Mouse (Mus musculus) left cerebral cortex, postnatal 36 days (tissue): ENCODE measurements around the gene Lck. TPM values are rescaled to one million over a fixed set of nuclear protein-coding genes. Genes with fewer than 3 reads are reported as not detected.
A peak's percentile ranks its signal among the peaks of the same experiment; 100 is the strongest.

Experiments
- DNase-seq, 2 experiments: peaks; one replicate each; pipeline ENCODE4 v3.0.0; 2021 to 2022; ENCODE audit warnings: low spot score in 2 of 2, mixed read lengths in 1 of 2
- intact Hi-C: fragments of 180-260 bp; cut with DNase I; formaldehyde crosslinking; loops from one replicate; pipeline ENCODE4 v1.15.1; 2025
- total RNA-seq, 2 experiments: library from RNA; stranded (reverse); gene quantifications; 2 replicates each; pipeline ENCODE4 v1.2.3; 2021

Gene Lck
- total RNA-seq, 2 experiments from 2014 or later: 2.1 to 2.6 TPM

DNA sequence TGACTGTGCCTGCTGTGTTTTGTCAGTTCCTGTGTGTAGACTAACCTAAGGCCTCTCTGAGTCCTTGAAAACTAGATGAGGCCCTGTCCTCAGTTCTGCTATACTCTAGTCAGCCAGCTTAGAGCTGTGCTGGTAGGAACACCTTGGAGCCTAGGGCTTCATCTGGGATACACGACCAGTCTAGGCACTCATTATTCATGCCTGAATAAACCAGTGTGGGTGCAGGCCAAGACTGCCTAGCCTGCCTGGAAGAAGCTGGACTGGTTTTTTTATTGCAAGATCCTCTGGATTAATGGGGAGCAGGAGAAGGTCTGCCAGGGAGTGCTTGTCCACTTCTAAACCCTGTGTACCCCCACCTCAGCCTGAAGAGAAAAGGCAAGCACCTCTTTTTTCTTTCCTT, 13.5 kb upstream of the Lck start:
- DNase-seq: no peak
- intact Hi-C loops: loop anchor here (5.0 kb wide), 1 partner anchor 35 kb away; no protein-coding TSS in a partner anchor

DNA sequence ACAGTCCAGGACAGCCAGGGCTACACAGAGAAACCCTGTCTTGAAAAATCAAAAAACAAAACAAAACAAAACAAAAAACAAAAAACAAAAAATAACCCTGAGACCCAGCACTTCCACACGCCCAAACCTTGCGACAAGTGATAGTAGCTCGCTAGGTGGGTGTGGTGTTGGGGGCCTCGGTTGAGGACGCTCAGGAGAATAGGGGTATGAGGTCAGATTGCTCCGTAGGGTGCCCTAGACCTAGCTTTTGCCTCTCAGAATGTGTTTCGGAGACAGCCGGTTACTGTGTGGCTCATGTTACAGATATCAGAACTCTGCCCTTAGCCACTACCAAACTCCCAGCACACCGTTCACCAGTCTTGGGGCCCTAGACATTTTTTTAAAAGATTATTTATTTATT, 12.3 kb upstream of the Lck start:
- DNase-seq: no peak
- intact Hi-C loops: loop anchor here (5.0 kb wide), 1 partner anchor 33 kb away; no protein-coding TSS in a partner anchor

- DNase-seq: peak; percentile 76 to 77
- intact Hi-C loops: loop anchor here (5.0 kb wide), 1 partner anchor 33 kb away; no protein-coding TSS in a partner anchor
These were observed 11.6 kb upstream of the Lck start for GRCm38 (mm10) chr4:129584884-129585608.

DNA sequence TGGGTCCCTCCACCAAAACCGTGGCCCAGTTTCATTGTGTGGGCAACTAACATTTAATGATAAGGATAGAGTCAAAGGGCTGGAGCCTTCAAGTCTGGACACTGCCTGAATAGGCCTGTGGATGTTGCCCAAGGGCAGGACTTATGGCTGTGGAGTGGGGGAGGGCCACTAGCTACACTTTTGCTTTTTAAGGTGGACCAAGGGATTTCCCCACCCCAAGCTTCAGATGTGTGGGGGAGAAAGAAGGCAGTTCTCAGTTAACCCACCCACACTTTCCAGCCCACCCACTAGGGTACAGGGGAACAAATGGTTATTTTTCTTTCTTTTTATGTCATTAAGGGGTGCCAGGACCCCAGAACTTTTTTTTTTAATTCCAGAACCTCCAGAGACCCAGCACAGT, 10.9 kb upstream of the Lck start:
- no peak for DNase-seq
- intact Hi-C loops: no loop called here

DNA sequence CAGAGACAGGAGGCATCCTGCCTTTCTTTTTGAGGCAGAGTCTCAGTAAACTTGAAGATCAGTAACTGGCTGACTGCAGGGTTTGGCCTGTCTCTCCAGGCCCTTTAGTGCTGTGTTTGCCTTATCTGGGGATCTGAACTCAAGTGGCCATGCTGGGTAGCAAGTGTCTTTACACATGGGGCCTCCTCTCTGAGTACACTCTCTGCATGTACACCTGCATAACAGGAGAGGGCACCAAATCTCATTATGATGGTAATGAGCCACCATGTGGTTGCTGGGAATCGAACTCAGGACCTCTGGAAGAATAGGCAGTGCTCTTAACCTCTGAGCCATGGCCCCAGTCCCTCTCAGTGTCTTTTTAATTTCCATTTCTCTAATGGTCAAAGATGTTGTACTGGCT, 8.8 kb upstream of the Lck start:
- no peak for DNase-seq
- intact Hi-C loops: no loop called here

DNA sequence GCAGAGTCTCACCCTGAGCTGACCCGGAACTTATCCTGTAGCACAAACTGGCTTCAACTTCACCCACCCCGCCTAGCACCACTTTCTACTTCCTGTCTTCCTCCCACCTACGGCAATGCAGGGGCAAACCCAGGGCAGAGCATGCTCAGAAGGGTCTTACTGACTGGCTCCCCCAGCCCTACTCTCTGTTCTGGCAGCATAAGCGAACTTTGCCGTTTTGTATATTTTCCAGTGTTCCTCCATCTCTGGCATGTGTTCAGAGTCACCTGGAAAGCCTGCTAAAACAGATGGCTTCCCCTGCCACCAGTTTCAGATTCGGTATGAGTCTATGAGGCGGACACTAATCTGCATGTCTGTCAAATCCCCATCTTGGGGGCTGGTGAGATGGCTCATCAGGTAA, 6.9 kb upstream of the Lck start:
- DNase-seq: no peak
- intact Hi-C loops: no loop called here

DNA sequence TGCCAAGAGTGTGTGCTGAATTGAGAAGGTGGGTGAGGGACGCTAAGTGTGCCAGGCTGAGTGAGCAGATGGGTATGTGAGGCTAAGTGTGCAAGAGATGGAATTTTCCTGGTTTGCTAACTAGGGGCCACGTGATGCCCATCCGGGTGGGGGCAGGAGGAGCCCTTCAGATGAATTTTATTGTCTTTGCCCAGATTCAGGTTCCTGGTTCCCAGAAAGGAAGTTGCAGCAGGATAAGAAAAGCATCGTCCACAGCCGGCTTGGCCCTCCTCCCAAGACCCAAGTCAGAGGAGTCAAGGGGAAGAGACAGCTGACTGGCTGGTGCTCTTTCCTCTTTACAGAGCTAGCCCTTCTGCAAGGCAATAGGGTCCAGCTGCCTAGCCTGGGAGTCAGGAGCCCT, 5.0 kb upstream of the Lck start, which contains the start of gene Fam167b:
Gene Fam167b, minus strand, starts transcription at position 84 of the 400 bp plus-strand sequence.
- DNase-seq: peak in 1 of 2 experiments; percentile 11
- intact Hi-C loops: no loop called here

- no peak for DNase-seq
- intact Hi-C loops: no loop called here
These were observed 4.2 kb upstream of the Lck start for GRCm38 (mm10) chr4:129577688-129578087.

DNA sequence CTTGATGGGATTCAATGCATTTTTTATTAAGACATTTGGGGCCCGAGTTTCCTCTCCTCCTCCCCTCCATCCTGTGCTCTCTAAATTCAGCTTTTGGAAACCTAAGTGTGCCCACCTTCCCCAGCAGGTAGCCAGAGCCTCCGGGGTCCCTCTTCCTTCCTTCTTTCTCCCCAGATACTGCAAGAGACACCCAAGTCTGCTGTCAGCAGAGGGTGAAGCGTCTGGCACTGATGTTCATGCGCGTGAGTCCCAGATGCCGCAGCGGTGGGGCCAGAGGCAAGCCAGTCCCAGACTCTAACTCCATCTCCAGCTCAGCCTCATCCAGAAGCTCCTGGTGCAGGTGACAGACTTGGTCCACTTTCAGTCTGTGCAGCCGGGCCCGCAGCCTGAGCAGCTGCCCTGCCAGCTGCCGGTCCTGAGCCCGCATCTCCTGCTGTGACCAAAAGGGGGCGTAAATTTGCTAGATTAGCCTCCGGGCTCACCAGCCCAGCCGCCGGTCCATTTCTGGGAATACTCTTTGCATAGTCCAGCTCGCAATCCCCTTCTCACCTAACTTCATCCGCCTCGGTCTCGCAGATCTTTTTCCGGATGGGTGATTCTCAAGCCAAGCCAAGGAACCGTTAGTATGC, 3.5 kb upstream of the Lck start:
- DNase-seq: peak; percentile 33 to 38
- intact Hi-C loops: no loop called here

DNA sequence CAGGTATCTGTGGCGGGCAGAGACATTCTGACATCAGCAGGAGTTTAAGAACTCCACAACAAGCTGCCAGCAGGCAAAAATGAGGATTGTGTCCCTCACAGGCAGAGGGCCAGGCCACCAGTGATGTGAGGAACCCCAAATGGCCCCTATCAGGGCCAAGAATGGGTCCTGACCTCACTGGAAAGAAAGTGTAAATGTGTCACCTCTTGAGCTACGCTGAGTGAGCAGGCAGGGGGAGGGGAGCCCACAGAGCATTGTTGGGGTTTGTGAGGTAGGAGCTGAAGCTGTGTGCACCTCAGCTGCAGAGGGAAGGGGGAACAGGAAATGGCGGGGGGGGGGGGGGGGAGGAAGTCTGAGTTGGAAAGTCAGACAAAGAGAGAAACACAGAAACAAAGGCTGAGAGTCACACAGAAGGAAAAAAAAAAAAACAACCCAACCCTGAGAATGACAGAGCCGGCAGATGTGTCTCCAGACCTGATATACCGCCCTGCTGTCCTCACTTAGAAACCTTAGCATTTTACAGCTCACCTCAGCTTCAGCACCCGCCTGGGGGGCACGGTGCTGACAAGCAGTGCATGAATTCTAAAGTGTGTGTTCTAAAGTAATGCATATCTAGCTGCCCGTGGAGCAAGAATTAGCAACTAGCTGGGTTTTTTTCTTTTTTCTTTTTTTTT, 1.9 kb upstream of the Lck start:
- DNase-seq: no peak
- intact Hi-C loops: no loop called here

DNA sequence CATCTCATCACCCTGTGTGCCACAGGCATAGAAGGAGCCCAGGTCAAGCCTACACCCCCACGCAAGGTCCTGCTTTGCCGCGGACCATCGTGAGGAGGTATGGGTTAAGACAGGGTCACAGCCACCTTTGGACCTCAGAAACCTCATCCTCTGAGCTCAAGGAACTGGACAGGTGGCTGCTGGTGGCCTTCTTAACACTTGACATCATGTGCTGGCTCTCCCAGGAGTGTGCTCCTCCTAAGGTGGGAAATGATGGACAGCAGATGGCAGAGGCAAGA, 409 bp downstream of the Lck start:
- no peak for DNase-seq
- intact Hi-C loops: no loop called here

GRCm38 (mm10) chr4:129572236-129573092, 977 bp downstream of the Lck start:
- intact Hi-C loops: no loop called here
- DNase-seq: no peak

- intact Hi-C loops: no loop called here
These were observed 1.8 kb downstream of the Lck start for GRCm38 (mm10) chr4:129571551-129572084.

DNA sequence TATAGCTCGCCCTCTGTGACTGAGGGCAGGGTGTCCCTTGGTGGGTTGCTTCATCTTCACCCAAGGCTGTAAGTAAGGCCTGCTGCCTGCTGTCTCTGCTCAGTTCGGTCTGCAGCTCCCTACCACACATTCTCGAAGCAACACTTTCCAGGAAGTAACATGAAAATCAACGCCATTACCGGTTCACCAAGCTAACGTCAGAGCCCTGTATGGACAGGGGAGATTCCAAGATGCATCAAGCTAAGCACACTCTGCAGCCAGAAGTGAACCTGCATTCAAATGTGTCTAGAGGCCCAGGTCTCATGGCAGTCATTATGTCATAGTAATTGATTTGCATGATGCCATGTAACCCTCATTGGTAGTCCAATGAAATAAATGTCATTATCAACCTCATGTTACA, 3.4 kb downstream of the Lck start:
- DNase-seq: no peak
- intact Hi-C loops: no loop called here

More at GRCm38 (mm10) chr4:129571551-129572084, 1.8 kb downstream of the Lck start:
- DNase-seq: no peak

DNA sequence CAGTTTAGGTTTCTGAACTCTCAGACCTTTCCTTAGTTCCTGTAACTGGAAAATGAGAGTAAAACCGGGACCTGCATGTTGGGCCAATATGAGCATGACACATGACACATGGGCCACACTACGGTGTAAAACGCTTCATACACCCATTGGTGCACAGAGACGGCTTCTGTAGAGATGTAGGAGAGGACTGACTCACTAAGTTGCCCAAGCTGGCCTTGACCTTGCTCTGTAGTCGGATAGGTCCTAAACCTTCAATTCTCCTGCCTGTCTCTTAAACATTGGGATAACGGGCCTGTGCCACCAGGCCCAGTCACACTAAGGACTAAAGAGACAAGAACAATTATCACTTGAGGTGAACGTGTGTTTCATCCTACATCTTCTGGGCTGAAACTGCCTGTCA, 5.1 kb downstream of the Lck start:
- DNase-seq: no peak
- intact Hi-C loops: no loop called here

DNA sequence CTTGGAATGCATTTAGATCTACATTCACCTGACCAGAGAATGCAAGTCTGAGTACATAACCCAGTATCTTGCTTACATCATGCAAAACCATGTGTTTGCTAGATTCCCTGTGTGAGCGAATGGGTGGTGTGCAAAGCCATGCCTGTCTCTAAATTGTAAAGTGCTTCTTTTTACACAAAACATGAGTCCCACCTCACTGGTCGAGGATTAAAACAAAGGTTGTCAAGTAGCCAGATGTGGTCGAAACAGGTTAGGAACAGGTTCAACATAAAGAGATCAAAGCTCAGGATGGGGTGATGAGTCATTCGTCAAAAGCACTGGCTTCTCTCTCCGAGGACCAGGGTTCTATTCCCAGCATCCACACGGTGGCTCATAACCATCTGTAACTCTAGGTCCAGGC, 8.3 kb downstream of the Lck start:
- DNase-seq: no peak
- intact Hi-C loops: no loop called here

DNA sequence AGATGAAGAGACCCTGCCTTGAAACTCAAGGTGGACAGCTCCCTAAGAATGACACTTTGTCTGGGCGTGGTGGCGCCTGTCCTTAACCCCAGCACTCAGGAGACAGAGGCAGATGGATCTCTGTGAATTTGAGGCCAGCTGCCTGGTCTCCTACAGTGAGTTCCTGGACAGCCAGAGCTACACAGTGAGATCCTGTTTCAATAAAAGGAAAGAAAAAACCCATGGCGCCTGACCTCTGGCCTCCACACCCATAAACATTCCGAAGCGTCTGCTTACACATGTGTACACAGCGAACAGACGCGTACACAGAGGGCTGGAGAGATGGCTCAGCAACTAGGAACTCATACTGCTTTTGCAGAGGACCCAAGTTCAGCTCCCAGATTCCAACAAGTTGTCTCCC, 9.7 kb downstream of the Lck start:
- DNase-seq: no peak
- intact Hi-C loops: no loop called here

DNA sequence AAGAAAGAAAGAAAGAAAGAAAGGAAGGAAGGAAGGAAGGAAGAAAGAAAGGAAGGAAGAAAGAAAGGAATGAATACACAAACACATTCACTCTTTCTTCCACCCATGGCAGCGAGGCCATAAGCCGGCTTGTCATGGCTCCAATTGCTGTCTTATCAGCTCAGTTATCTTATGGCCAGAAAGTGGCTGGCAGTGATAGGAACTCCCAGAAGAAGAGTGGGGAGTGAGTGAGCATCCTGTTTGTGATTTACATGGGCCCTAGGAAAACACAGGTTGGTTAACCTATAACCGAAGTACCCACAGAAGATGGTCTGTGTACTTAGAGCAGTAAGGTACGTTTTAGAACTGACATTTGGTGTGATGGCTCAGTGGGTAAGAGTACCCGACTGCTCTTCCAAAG, 12.3 kb downstream of the Lck start:
- DNase-seq: no peak
- intact Hi-C loops: no loop called here

GRCm38 (mm10) chr4:129558321-129558955, 15.0 kb downstream of the Lck start:
- DNase-seq: no peak
- intact Hi-C loops: no loop called here
